Mouse (Mus musculus) stomach, postnatal 0 days (tissue): ENCODE results near the gene Rsrc1. TPM values are rescaled to one million over a fixed set of nuclear protein-coding genes. Genes with fewer than 3 reads are reported as not detected.

Experiments
- ATAC-seq: fragments of 200-750 bp; cut with Nextera tagmentation; 2 replicates; pipeline ENCODE4 v1.8.0; 2017; ENCODE audit not compliant: low FRiP score, low TSS enrichment
- DNase-seq: peaks from one replicate; pipeline ENCODE4 v3.0.0-alpha.2; 2016; ENCODE audit warnings: low spot score
- H3K27ac ChIP-seq: fragments of 300-500 bp; sonication (generic); replicated peaks from 2 replicates; pipeline ENCODE4 v1.5.1; 2014; ENCODE audit warnings: mild to moderate bottlenecking, control low read depth
- H3K27me3 ChIP-seq: fragments of 300-500 bp; sonication (generic); 2 replicates; pipeline ENCODE4 v1.6.1; 2014; ENCODE audit warnings: low read length; ENCODE audit not compliant: control insufficient read depth, insufficient read depth
- H3K36me3 ChIP-seq: fragments of 300-500 bp; sonication (generic); 2 replicates; pipeline ENCODE4 v1.6.1; 2014; ENCODE audit warnings: low read length, mixed read lengths; ENCODE audit not compliant: control insufficient read depth, insufficient read depth
- H3K4me1 ChIP-seq: fragments of 300-500 bp; sonication (generic); replicated peaks from 2 replicates; pipeline ENCODE4 v1.6.1; 2014; ENCODE audit warnings: antibody characterized with exemption; ENCODE audit not compliant: control insufficient read depth, insufficient read depth
- H3K4me2 ChIP-seq: fragments of 300-500 bp; sonication (generic); replicated peaks from 2 replicates; pipeline ENCODE4 v1.6.1; 2014; ENCODE audit warnings: low read depth, mild to moderate bottlenecking, control low read depth, moderate library complexity
- H3K4me3 ChIP-seq: fragments of 300-500 bp; sonication (generic); 2 replicates; pipeline ENCODE4 v1.5.1; 2014; ENCODE audit warnings: low read depth, low read length, control low read depth
- H3K9ac ChIP-seq: fragments of 300-500 bp; sonication (generic); 2 replicates; pipeline ENCODE4 v1.6.1; 2014; ENCODE audit warnings: mild to moderate bottlenecking, low read length, control low read depth, mixed read lengths
- H3K9me3 ChIP-seq: fragments of 300-500 bp; sonication (generic); 2 replicates; pipeline ENCODE4 v1.6.1; 2016; ENCODE audit warnings: low read length; ENCODE audit not compliant: control insufficient read depth
- CTCF ChIP-seq: IDR thresholded peaks from 2 replicates; pipeline ENCODE4 v1.5.1; 2016; ENCODE audit warnings: antibody characterized with exemption, low read depth, mild to moderate bottlenecking, moderate library complexity
- EP300 ChIP-seq: optimal IDR thresholded peaks from 2 replicates; pipeline ENCODE3; 2016; ENCODE audit warnings: antibody characterized with exemption
- WGBS: fragments of 180-500 bp; shearing (Covaris S2); extraction: QIAGEN DNeasy Blood & Tissue Kit; methylation state at CpG from one replicate; pipeline ENCODE4 v1.1.7; 2014; 5-methylcytosine and 5-hydroxymethylcytosine counted together
- polyA plus RNA-seq: library from polyadenylated mRNA; unstranded; fragments of >200 nt; fragmentation: Nextera tagmentation; extraction: Ambion mirVana; gene quantifications from 2 replicates; pipeline ENCODE4 v1.2.1, GENCODE M21; 2015

The Rsrc1 gene
- polyA plus RNA-seq, result 15.1 and 15.9 TPM in 2 replicates

GRCm38 (mm10) chr3:66981101-66981661 lies at the start of gene Rsrc1:
Rsrc1 (plus strand) TSS chr3:66981390.
- ATAC-seq (peak; percentile 30; the same call in 1 of the 2 replicates), DNase-seq (peak; percentile 37)
- Histone ChIP-seq H3K4me2 (peak within 1 kb of the TSS; percentile 60), H3K27me3 (peaks cover 24% of the 10 kb centered on the region), H3K9ac (no peak within 1 kb of the TSS), H3K9me3 (no peaks in the 10 kb centered on the region), H3K4me3 (peak within 1 kb of the TSS; percentile 42), H3K36me3 (no peaks in the 10 kb centered on the region), H3K4me1 (no peaks in the 10 kb centered on the region; the same call in 1 of the 2 replicates), H3K27ac (no peak within 1 kb of the TSS)
- WGBS, result under 1% methylated on average over 48 of the region's 62 CpGs
- TF ChIP-seq CTCF, result no peak
- TF ChIP-seq EP300, result no peak

- 63% methylated on average over 10 of the region's 10 CpGs for WGBS
- no peak for DNase-seq
- Histone ChIP-seq H3K9ac (no peak overlapping the region), H3K4me1 (no peaks in the 10 kb centered on the region), H3K4me2 (no peak overlapping the region), H3K36me3 (no peaks in the 10 kb centered on the region), H3K4me3 (no peak overlapping the region), H3K27ac (no peak overlapping the region), H3K9me3 (no peaks in the 10 kb centered on the region), H3K27me3 (no peaks in the 10 kb centered on the region)
- TF ChIP-seq EP300 (no peak), CTCF (no peak)
- ATAC-seq, result no peak
These were observed 41.5 kb upstream of the Rsrc1 start for GRCm38 (mm10) chr3:66939675-66940074.

- no peak overlapping the region for H3K27ac ChIP-seq
- no peaks in the 10 kb centered on the region for H3K36me3 ChIP-seq
- TF ChIP-seq EP300 (no peak), CTCF (0 out of 2 replicates have a peak, but pooled peaks have one; percentile 14)
- WGBS, result 50% methylated on average over 2 of the region's 2 CpGs
- no peaks in the 10 kb centered on the region for H3K9me3 ChIP-seq
- H3K4me1 ChIP-seq, result no peaks in the 10 kb centered on the region
- DNase-seq (no peak), ATAC-seq (no peak)
- H3K9ac ChIP-seq, result no peak overlapping the region
- H3K27me3 ChIP-seq, result no peaks in the 10 kb centered on the region
- no peak overlapping the region for H3K4me3 ChIP-seq
- no peak overlapping the region for H3K4me2 ChIP-seq
These were observed 26.1 kb upstream of the Rsrc1 start for GRCm38 (mm10) chr3:66955126-66955525.

- WGBS, result 49% methylated on average over 5 of the region's 5 CpGs
- Histone ChIP-seq H3K4me3 (no peak overlapping the region), H3K9ac (no peak overlapping the region), H3K9me3 (no peaks in the 10 kb centered on the region), H3K27me3 (no peaks in the 10 kb centered on the region), H3K36me3 (no peaks in the 10 kb centered on the region), H3K4me1 (no peaks in the 10 kb centered on the region), H3K27ac (no peak overlapping the region), H3K4me2 (no peak overlapping the region)
- DNase-seq, result no peak
- TF ChIP-seq EP300, result no peak
- TF ChIP-seq CTCF, result no peak
- ATAC-seq, result no peak
These were observed 21.2 kb upstream of the Rsrc1 start for GRCm38 (mm10) chr3:66959972-66960371.

- TF ChIP-seq CTCF (no peak), EP300 (no peak)
- Histone ChIP-seq H3K36me3 (no peaks in the 10 kb centered on the region), H3K4me3 (no peak overlapping the region), H3K4me1 (no peaks in the 10 kb centered on the region), H3K27ac (no peak overlapping the region), H3K9ac (no peak overlapping the region), H3K4me2 (no peak overlapping the region), H3K9me3 (no peaks in the 10 kb centered on the region), H3K27me3 (peaks cover 3% of the 10 kb centered on the region; the same call in 1 of the 2 replicates)
- WGBS, result 37% methylated on average over 3 of the region's 3 CpGs
- DNase-seq, result no peak
- ATAC-seq, result no peak
These were observed 16.3 kb upstream of the Rsrc1 start for GRCm38 (mm10) chr3:66964884-66965283.

- no peak for DNase-seq
- no peaks in the 10 kb centered on the region for H3K36me3 ChIP-seq
- peaks cover 14% of the 10 kb centered on the region; the same call in 1 of the 2 replicates for H3K27me3 ChIP-seq
- no peaks in the 10 kb centered on the region for H3K9me3 ChIP-seq
- ATAC-seq, result no peak
- no peak overlapping the region for H3K27ac ChIP-seq
- no peaks in the 10 kb centered on the region for H3K4me1 ChIP-seq
- H3K4me2 ChIP-seq, result no peak overlapping the region
- WGBS, result 71% methylated on average over 4 of the region's 4 CpGs
- H3K9ac ChIP-seq, result no peak overlapping the region
- TF ChIP-seq CTCF (no peak), EP300 (no peak)
- H3K4me3 ChIP-seq, result no peak overlapping the region
These were observed 13.7 kb upstream of the Rsrc1 start for GRCm38 (mm10) chr3:66967508-66967907.
